Mouse (Mus musculus) A20 (cell line): ENCODE measurements at regions not wholly inside any gene's neighbourhood (a gene's known extent, or its start where the extent isn't known, plus 50 kb on each side); places are given as distances from the start of the nearest gene placed in this dataset.
A peak's percentile ranks its signal among the peaks of the same experiment; 100 is the strongest.

Source experiments
- DNase-seq: peaks from one replicate; pipeline ENCODE4 v3.0.0-alpha.2; 2011; ENCODE audit warnings: low read depth, low spot score

DNA sequence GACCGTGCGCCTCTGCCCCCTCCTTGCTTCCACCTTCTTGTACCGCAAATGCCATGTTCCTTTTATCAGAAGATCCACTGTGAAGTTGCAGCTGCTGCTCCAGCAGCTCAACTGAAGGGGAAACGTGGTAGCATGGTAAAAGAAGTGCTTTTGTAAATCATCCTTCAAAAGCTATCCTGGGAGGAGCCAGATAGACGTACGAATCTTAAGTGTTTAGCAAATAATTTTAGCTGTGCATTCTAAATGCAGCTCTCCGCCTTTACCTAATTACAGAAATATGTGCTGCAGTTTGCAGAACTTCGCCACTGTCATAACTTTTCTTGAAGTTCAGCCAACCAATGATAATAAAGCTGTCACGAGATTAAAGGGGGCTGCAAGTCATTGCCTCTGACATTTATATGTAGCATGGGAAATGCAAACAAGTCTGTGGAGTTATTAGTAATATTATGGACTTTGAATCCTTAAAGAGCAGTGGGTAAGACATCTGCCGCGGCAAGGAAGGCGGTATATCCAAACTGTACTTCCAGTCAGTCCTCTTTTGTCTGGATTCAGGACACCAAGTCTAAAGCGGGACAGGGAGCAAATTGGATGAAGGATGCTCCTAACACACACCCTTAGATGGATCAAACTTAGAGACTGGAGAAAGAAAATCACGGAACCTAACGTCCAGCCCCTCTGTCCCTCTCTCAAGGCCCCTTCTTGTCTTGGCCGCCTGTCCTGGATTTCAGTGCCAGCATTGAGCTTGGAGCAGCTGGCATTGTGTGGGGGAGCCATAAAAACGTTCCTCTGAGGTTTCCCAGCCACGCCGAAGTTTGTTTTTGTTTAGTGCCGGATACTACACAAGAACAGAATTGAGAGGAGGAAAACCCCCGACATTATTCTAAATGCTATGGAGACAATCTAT is 320.7 kb downstream of the Epha7 start:
- DNase-seq = no peak

DNA sequence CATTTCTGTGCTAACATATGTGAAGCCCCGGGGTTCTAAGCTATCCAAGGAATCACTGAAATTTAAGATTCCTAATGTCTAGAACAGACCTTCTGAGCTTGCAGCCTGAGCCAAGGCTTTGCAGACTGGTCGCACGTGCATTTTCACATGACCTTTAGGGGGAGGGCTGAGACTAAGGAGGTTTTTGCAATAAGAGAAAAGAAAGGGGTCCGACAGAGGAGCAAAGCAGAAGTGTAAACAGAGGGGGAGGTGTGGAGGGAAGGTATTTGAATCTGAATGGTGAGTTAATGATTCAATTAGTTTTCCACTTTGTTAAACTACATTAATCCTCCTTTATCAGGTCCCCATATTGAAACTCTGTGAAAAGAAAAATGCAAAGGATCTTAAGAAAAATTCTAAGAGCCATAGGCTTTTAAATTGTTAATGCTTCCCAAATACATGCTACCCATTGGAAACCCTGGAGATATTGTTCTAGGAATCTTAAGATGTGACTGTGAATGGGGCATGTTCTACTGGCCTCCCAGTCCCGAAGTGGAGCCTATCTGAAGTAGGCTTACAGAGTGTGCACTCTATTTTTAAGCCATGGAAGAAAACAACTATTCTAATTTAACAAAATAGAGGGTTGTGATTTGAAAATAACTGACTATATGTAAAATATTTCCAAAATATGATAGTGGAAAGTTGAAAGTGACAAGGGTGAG is 322.9 kb downstream of the Epha7 start:
- no peak for DNase-seq

DNA sequence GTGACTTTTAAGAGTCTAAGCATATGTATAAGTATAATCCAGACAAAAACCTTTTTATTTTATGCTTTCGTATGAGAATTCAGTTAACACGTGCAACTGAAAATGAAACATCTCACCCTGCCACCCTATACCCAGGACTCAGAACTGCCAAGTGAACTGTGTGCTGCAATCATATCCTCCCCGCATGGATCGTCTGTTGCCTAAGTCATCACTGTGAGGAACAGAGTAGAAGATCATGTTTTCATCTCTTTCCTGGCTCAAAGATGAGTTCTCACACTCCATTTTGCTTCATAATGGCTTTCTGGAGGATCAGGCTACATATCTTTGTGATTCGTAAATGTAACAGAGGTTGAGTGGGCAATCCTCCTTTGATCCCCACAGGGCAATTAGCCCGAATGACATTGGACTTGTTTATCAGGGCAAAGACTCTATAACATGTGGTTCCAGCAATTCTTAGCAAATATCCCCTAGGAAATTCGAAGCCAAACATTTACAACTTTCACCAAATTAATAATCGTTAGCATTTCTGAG is 325.9 kb downstream of the Epha7 start:
- no peak for DNase-seq

- DNase-seq = no peak
Measured at GRCm38 (mm10) chr4:29143415-29143814, 330.5 kb downstream of the Epha7 start.

DNA sequence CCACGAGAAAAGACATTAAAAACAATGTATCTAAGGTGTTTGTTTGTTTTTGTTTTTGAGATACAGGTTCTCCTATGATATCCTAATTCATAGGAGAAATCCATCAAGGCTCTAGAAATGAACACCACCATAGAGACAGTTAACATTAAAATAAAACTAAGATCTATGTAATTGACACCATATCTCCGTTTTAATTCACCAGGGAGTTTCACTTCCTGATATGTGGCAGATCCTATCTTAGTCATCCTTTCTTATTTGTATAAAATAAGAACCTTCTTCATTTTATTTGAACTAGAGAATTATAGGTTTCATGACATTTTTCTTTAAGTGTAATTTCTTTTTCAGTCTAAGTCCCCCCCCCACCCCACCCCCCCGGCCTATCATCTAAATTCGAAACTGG is 332.3 kb downstream of the Epha7 start:
- peak; percentile 20 for DNase-seq

DNA sequence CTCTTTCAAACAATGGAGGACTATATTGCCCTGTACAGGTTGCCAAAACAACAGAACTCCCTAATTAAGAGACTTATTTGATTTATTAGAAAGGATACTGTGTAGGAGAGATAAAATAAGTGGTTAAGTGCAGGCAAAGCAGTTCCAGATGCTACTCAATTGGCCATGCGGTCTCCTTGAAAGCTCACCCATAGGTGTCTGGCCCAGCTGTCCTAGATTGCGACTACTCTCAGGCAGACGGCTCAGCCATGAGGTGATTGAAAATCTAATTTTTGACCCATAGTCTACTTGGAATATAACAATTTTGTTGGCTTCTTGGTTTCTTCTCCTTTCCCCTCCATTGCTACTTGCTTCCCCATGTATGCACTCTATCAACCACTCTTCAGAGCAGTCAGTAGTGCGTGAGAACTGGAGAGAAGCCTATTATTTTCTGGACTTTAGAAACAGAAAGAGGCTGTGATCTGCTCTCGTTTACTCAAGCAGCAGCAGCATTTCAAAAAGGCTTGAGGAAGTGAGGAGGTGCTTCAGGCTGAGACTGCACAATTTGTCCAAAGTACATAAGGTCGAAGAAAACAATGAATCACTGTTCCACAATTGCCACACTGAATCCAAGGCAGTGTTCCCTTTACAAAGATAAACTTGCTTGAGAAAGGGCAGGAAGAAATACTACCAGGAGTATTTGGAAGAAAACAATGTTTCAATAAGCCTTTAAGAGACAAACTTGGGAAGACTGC is 339.4 kb downstream of the Epha7 start:
- no peak for DNase-seq

- DNase-seq = no peak
Measured at GRCm38 (mm10) chr4:29182494-29182893, 369.6 kb downstream of the Epha7 start.

DNA sequence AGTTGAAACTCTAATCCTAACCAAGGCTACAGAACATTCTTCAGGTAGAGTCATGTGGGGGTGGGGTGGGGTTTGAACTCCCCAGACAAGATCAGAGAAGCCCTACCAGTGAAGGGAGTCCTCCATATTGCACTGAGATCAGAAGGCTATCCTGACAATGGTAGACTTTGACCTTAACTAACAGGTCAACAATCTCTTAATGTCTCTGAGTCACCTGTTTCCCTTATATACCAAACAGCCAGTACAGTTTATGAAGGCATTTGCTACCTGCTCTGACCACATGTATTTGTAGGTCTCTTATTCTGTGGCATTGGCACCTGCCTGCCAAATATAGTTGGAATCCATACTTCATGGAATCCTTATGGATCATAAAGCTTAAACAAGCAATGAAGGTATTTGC is 370.5 kb downstream of the Epha7 start:
- no peak for DNase-seq

- DNase-seq = no peak
Measured at GRCm38 (mm10) chr4:29183818-29184217, 370.9 kb downstream of the Epha7 start.

- no peak for DNase-seq
Measured at GRCm38 (mm10) chr4:29200976-29201375, 388.0 kb downstream of the Epha7 start.
